Mouse (Mus musculus) limb, embryonic 15.5 days (tissue): ENCODE data around the gene Synj1. TPM values are rescaled to one million over a fixed set of nuclear protein-coding genes. Genes with fewer than 3 reads are reported as not detected.

Source experiments
- ATAC-seq: fragments of 200-750 bp; cut with Nextera tagmentation; 2 replicates; pipeline ENCODE4 v1.8.0; 2017; ENCODE audit warnings: low read depth, moderate TSS enrichment; ENCODE audit not compliant: insufficient number of reproducible peaks, low FRiP score, low TSS enrichment
- H3K27ac ChIP-seq: fragments of 300-500 bp; sonication (generic); 2 replicates; pipeline ENCODE4 v1.5.1; 2015; ENCODE audit warnings: moderate library complexity, mild to moderate bottlenecking, inconsistent platforms
- H3K27me3 ChIP-seq: fragments of 300-500 bp; sonication (generic); 2 replicates; pipeline ENCODE4 v1.6.1; 2015; ENCODE audit warnings: inconsistent platforms
- H3K36me3 ChIP-seq: fragments of 300-500 bp; sonication (generic); 2 replicates; pipeline ENCODE4 v1.6.1; 2015; ENCODE audit warnings: inconsistent platforms
- H3K4me1 ChIP-seq: fragments of 300-500 bp; sonication (generic); 2 replicates; pipeline ENCODE4 v1.6.1; 2015; ENCODE audit warnings: inconsistent platforms
- H3K4me2 ChIP-seq: fragments of 300-500 bp; sonication (generic); 2 replicates; pipeline ENCODE4 v1.6.1; 2015; ENCODE audit warnings: mild to moderate bottlenecking, inconsistent platforms
- H3K4me3 ChIP-seq: fragments of 300-500 bp; sonication (generic); 2 replicates; pipeline ENCODE4 v1.5.1; 2015; ENCODE audit warnings: mild to moderate bottlenecking, inconsistent platforms
- H3K9ac ChIP-seq: fragments of 300-500 bp; sonication (generic); 2 replicates; pipeline ENCODE4 v1.6.1; 2015; ENCODE audit warnings: inconsistent platforms
- H3K9me3 ChIP-seq: fragments of 300-500 bp; sonication (generic); 2 replicates; pipeline ENCODE4 v1.6.1; 2016; ENCODE audit warnings: inconsistent platforms
- WGBS: fragments of 180-500 bp; shearing (Covaris S2); methylation state at CpG from one replicate; pipeline ENCODE4 v1.1.7; 2015; 5-methylcytosine and 5-hydroxymethylcytosine counted together
- polyA plus RNA-seq: library from polyadenylated mRNA; unstranded; fragments of >200 nt; fragmentation: Nextera tagmentation; extraction: Ambion mirVana; gene quantifications from 2 replicates; pipeline ENCODE4 v1.2.1, GENCODE M21; 2015

Synj1 gene
- polyA plus RNA-seq, 1 experiment from 2014 or later = 10.9 TPM

GRCm38 (mm10) chr16:91004915-91005538 is 6.1 kb downstream of the Synj1 start:
- H3K27ac ChIP-seq = no peak overlapping the region
- H3K36me3 ChIP-seq = 0 out of 2 replicates have a peak, but pooled peaks cover 4% of the 10 kb centered on the region
- no peaks in the 10 kb centered on the region for H3K27me3 ChIP-seq
- peaks cover 2% of the 10 kb centered on the region; the same call in 1 of the 2 replicates for H3K4me1 ChIP-seq
- no peak for ATAC-seq
- no peak overlapping the region for H3K4me2 ChIP-seq
- H3K4me3 ChIP-seq = no peak overlapping the region
- WGBS = 80% methylated on average over 4 of the region's 4 CpGs
- no peaks in the 10 kb centered on the region for H3K9me3 ChIP-seq
- H3K9ac ChIP-seq = no peak overlapping the region

- WGBS = 74% methylated on average over 2 of the region's 2 CpGs
- H3K4me3 ChIP-seq = no peak overlapping the region
- no peaks in the 10 kb centered on the region for H3K4me1 ChIP-seq
- H3K4me2 ChIP-seq = no peak overlapping the region
- no peak for ATAC-seq
- no peaks in the 10 kb centered on the region for H3K27me3 ChIP-seq
- no peak overlapping the region for H3K27ac ChIP-seq
- no peak overlapping the region for H3K9ac ChIP-seq
- H3K9me3 ChIP-seq = no peaks in the 10 kb centered on the region
- H3K36me3 ChIP-seq = no peaks in the 10 kb centered on the region
Measured at GRCm38 (mm10) chr16:91001098-91001497, 10.0 kb downstream of the Synj1 start.

GRCm38 (mm10) chr16:90999827-91000226 is 11.3 kb downstream of the Synj1 start:
- no peak overlapping the region for H3K4me3 ChIP-seq
- H3K4me2 ChIP-seq = no peak overlapping the region
- H3K9ac ChIP-seq = no peak overlapping the region
- no peaks in the 10 kb centered on the region for H3K4me1 ChIP-seq
- no peak overlapping the region for H3K27ac ChIP-seq
- ATAC-seq = no peak
- no peaks in the 10 kb centered on the region for H3K27me3 ChIP-seq
- no peaks in the 10 kb centered on the region for H3K36me3 ChIP-seq
- H3K9me3 ChIP-seq = no peaks in the 10 kb centered on the region
- WGBS = 74% methylated on average over 4 of the region's 4 CpGs

GRCm38 (mm10) chr16:90997822-90998221 is 13.3 kb downstream of the Synj1 start:
- 85% methylated on average over 3 of the region's 3 CpGs for WGBS
- H3K9ac ChIP-seq = no peak overlapping the region

GRCm38 (mm10) chr16:90996327-90997243 is 14.5 kb downstream of the Synj1 start:
- Histone ChIP-seq H3K4me3 (no peak overlapping the region), H3K4me1 (no peaks in the 10 kb centered on the region), H3K4me2 (no peak overlapping the region), H3K27me3 (no peaks in the 10 kb centered on the region), H3K9me3 (no peaks in the 10 kb centered on the region), H3K9ac (no peak overlapping the region), H3K36me3 (peaks cover 4% of the 10 kb centered on the region; the same call in 1 of the 2 replicates), H3K27ac (no peak overlapping the region)
- no peak for ATAC-seq
- 70% methylated on average over 7 of the region's 7 CpGs for WGBS

More at GRCm38 (mm10) chr16:90997822-90998221, 13.3 kb downstream of the Synj1 start:
- Histone ChIP-seq H3K9me3 (no peaks in the 10 kb centered on the region), H3K36me3 (peaks cover 4% of the 10 kb centered on the region; the same call in 1 of the 2 replicates), H3K4me3 (no peak overlapping the region), H3K27ac (no peak overlapping the region), H3K27me3 (no peaks in the 10 kb centered on the region), H3K4me1 (no peaks in the 10 kb centered on the region), H3K4me2 (no peak overlapping the region)
- no peak for ATAC-seq

GRCm38 (mm10) chr16:90995498-90995897 is 15.6 kb downstream of the Synj1 start:
- Histone ChIP-seq H3K27me3 (no peaks in the 10 kb centered on the region), H3K27ac (no peak overlapping the region), H3K4me1 (no peaks in the 10 kb centered on the region), H3K4me3 (no peak overlapping the region), H3K9me3 (no peaks in the 10 kb centered on the region), H3K9ac (no peak overlapping the region), H3K4me2 (no peak overlapping the region), H3K36me3 (peaks cover 7% of the 10 kb centered on the region)
- WGBS = 66% methylated on average over 5 of the region's 5 CpGs
- ATAC-seq = no peak

- no peak for ATAC-seq
- 51% methylated on average over 4 of the region's 4 CpGs for WGBS
Measured at GRCm38 (mm10) chr16:90995023-90995422, 16.1 kb downstream of the Synj1 start.

GRCm38 (mm10) chr16:90989162-90989561 is 21.9 kb downstream of the Synj1 start:
- no peak overlapping the region for H3K4me2 ChIP-seq
- no peak overlapping the region for H3K4me3 ChIP-seq
- H3K9me3 ChIP-seq = no peaks in the 10 kb centered on the region
- no peak overlapping the region for H3K9ac ChIP-seq
- peaks cover 14% of the 10 kb centered on the region for H3K36me3 ChIP-seq
- WGBS = 93% methylated on average over 8 of the region's 8 CpGs
- no peak overlapping the region for H3K27ac ChIP-seq
- H3K27me3 ChIP-seq = no peaks in the 10 kb centered on the region
- ATAC-seq = no peak
- H3K4me1 ChIP-seq = no peaks in the 10 kb centered on the region

More at GRCm38 (mm10) chr16:90995023-90995422, 16.1 kb downstream of the Synj1 start:
- Histone ChIP-seq H3K27me3 (no peaks in the 10 kb centered on the region), H3K4me2 (no peak overlapping the region), H3K27ac (no peak overlapping the region), H3K4me3 (no peak overlapping the region), H3K9me3 (no peaks in the 10 kb centered on the region), H3K4me1 (no peaks in the 10 kb centered on the region), H3K9ac (no peak overlapping the region), H3K36me3 (peaks cover 12% of the 10 kb centered on the region)

- H3K4me3 ChIP-seq = no peak overlapping the region
- no peak overlapping the region for H3K27ac ChIP-seq
- no peaks in the 10 kb centered on the region for H3K4me1 ChIP-seq
- peaks cover 14% of the 10 kb centered on the region for H3K36me3 ChIP-seq
- WGBS = 88% methylated on average over 3 of the region's 3 CpGs
- no peak overlapping the region for H3K9ac ChIP-seq
- no peak overlapping the region for H3K4me2 ChIP-seq
- no peaks in the 10 kb centered on the region for H3K27me3 ChIP-seq
- no peak for ATAC-seq
- H3K9me3 ChIP-seq = no peaks in the 10 kb centered on the region
Measured at GRCm38 (mm10) chr16:90988665-90989064, 22.4 kb downstream of the Synj1 start.

- H3K9ac ChIP-seq = no peak overlapping the region
- no peak overlapping the region for H3K4me2 ChIP-seq
- peaks cover 10% of the 10 kb centered on the region; the same call in 1 of the 2 replicates for H3K36me3 ChIP-seq
- H3K4me3 ChIP-seq = no peak overlapping the region
- no peaks in the 10 kb centered on the region for H3K4me1 ChIP-seq
- no peak overlapping the region for H3K27ac ChIP-seq
- WGBS = 85% methylated on average over 8 of the region's 8 CpGs
- ATAC-seq = no peak
- H3K27me3 ChIP-seq = no peaks in the 10 kb centered on the region
- H3K9me3 ChIP-seq = no peaks in the 10 kb centered on the region
Measured at GRCm38 (mm10) chr16:90988039-90988438, 23.1 kb downstream of the Synj1 start.

- H3K27me3 ChIP-seq = no peaks in the 10 kb centered on the region
- 89% methylated on average over 6 of the region's 6 CpGs for WGBS
- H3K27ac ChIP-seq = no peak overlapping the region
- no peak overlapping the region for H3K4me3 ChIP-seq
- H3K4me1 ChIP-seq = no peaks in the 10 kb centered on the region
- no peak overlapping the region for H3K4me2 ChIP-seq
- ATAC-seq = no peak
- H3K9ac ChIP-seq = no peak overlapping the region
- no peaks in the 10 kb centered on the region for H3K9me3 ChIP-seq
- peaks cover 25% of the 10 kb centered on the region for H3K36me3 ChIP-seq
Measured at GRCm38 (mm10) chr16:90971004-90971403, 40.1 kb downstream of the Synj1 start.

- 87% methylated on average over 4 of the region's 4 CpGs for WGBS
- Histone ChIP-seq H3K9me3 (no peaks in the 10 kb centered on the region), H3K4me2 (no peak overlapping the region), H3K27me3 (no peaks in the 10 kb centered on the region), H3K9ac (no peak overlapping the region), H3K36me3 (peaks cover 43% of the 10 kb centered on the region), H3K27ac (no peak overlapping the region), H3K4me1 (no peaks in the 10 kb centered on the region), H3K4me3 (no peak overlapping the region)
- no peak for ATAC-seq
Measured at GRCm38 (mm10) chr16:90966241-90966640, 44.9 kb downstream of the Synj1 start.
